Mouse (Mus musculus) liver, embryonic 12.5 days (tissue): ENCODE measurements around the gene Lin7c. TPM values are rescaled to one million over a fixed set of nuclear protein-coding genes. Genes with fewer than 3 reads are reported as not detected.
A peak's percentile ranks its signal among the peaks of the same experiment; 100 is the strongest.

Experiments
- ATAC-seq: fragments of 200-750 bp; cut with Nextera tagmentation; 2 replicates; pipeline ENCODE4 v1.8.0; 2017; ENCODE audit warnings: moderate number of reproducible peaks, mild to moderate bottlenecking, moderate library complexity
- H3K27ac ChIP-seq: fragments of 300-500 bp; sonication (generic); 2 replicates; pipeline ENCODE4 v1.5.1; 2016; ENCODE audit warnings: mild to moderate bottlenecking
- H3K27me3 ChIP-seq: fragments of 300-500 bp; sonication (generic); replicated peaks from 2 replicates; pipeline ENCODE4 v1.6.1; 2016; ENCODE audit warnings: mild to moderate bottlenecking, moderate library complexity
- H3K36me3 ChIP-seq: fragments of 300-500 bp; sonication (generic); 2 replicates; pipeline ENCODE4 v1.6.1; 2016; ENCODE audit warnings: mild to moderate bottlenecking, moderate library complexity
- H3K4me1 ChIP-seq: fragments of 300-500 bp; sonication (generic); 2 replicates; pipeline ENCODE4 v1.6.1; 2016
- H3K4me2 ChIP-seq: fragments of 300-500 bp; sonication (generic); 2 replicates; pipeline ENCODE4 v1.6.1; 2016; ENCODE audit warnings: mild to moderate bottlenecking, moderate library complexity
- H3K4me3 ChIP-seq: fragments of 300-500 bp; sonication (generic); 2 replicates; pipeline ENCODE4 v1.5.1; 2016; ENCODE audit warnings: mild to moderate bottlenecking, moderate library complexity
- H3K9ac ChIP-seq: fragments of 300-500 bp; sonication (generic); 2 replicates; pipeline ENCODE4 v1.6.1; 2016; ENCODE audit warnings: mild to moderate bottlenecking, moderate library complexity
- H3K9me3 ChIP-seq: fragments of 300-500 bp; sonication (generic); replicated peaks from 2 replicates; pipeline ENCODE4 v1.6.1; 2016; ENCODE audit warnings: mild to moderate bottlenecking, moderate library complexity
- WGBS: fragments of 180-500 bp; shearing (Covaris S2); methylation state at CpG from one replicate; pipeline ENCODE4 v1.1.7; 2016; ENCODE audit not compliant: insufficient replicate concordance; 5-methylcytosine and 5-hydroxymethylcytosine counted together
- polyA plus RNA-seq: library from polyadenylated mRNA; unstranded; fragments of >200 nt; fragmentation: Nextera tagmentation; extraction: Ambion mirVana; gene quantifications from 2 replicates; pipeline ENCODE4 v1.2.1, GENCODE M21; 2016

Lin7c gene
- polyA plus RNA-seq, 1 experiment from 2014 or later: 31.6 TPM

DNA sequence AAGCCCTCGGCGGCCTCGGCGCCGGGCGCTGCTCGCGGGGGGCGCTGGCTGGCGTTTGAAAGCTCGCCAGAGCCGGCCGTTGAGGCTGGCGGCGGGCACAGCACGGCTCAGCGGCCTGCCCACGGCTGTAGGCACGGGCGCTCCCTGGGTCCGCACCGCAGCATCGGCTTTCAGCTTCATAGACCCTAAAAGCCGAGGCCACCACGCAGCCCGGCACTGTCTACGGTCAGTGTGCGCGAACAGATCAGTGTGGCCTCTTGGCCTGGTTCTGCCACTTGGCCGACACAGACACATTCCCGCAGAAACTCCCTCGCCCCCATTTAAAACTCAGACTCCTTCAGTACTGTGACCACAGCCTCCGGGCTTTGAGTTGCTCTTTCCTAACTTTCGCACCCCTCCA lies 378 bp downstream of the Lin7c start:
- under 1% methylated on average over 34 of the region's 34 CpGs for WGBS
- Histone ChIP-seq H3K36me3 (peaks cover 20% of the 10 kb centered on the region), H3K4me2 (peak overlapping the region; percentile 85), H3K27ac (peak overlapping the region; percentile 87), H3K27me3 (peaks cover 3% of the 10 kb centered on the region; the same call in 1 of the 2 replicates), H3K9me3 (no peaks in the 10 kb centered on the region), H3K4me1 (peaks cover 25% of the 10 kb centered on the region), H3K9ac (peak overlapping the region; percentile 96), H3K4me3 (peak overlapping the region; percentile 98)
- peak; percentile 77 for ATAC-seq

DNA sequence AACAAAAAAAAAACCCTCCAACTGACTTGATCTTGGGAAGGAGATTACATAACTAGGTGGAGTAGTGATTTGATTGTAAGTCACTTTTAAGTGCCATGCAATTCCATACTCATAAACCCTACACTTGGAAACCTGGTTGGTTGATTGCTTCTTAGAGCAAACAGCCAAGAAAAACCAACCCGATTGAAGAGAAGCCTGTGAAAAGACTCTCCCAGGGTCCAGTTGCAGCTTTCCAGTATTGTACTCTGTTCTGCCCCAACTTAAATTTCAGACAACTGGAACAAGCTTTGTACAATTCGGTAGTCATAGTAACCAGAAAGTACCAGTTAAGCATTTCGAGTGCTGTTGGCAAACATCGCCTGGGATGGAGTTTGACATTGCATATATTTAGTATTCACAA lies 818 bp downstream of the Lin7c start:
- no peaks in the 10 kb centered on the region for H3K9me3 ChIP-seq
- ATAC-seq: no peak
- WGBS: 31% methylated on average over 4 of the region's 4 CpGs
- peak overlapping the region; percentile 85 for H3K4me2 ChIP-seq
- H3K36me3 ChIP-seq: peaks cover 24% of the 10 kb centered on the region
- H3K4me3 ChIP-seq: peak overlapping the region; percentile 98
- peak overlapping the region; percentile 87 for H3K27ac ChIP-seq
- H3K9ac ChIP-seq: peak overlapping the region; percentile 96
- H3K27me3 ChIP-seq: peaks cover 2% of the 10 kb centered on the region; the same call in 1 of the 2 replicates
- peaks cover 25% of the 10 kb centered on the region for H3K4me1 ChIP-seq

DNA sequence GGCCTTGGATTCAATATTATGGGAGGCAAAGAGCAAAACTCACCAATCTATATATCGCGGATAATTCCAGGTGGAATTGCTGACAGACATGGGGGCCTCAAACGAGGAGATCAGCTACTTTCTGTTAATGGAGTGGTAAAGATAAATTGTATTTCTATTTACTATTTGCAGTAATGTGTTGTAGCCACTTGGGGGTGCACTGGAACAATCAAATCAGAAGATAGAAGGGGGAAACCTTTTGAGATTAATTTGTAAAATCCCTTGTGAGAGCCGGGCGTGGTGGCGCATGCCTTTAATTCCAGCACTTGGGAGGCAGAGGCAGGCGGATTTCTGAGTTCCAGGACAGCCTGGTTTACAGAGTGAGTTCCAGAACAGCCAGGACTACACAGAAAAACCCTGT lies 5.7 kb downstream of the Lin7c start:
- no peaks in the 10 kb centered on the region for H3K9me3 ChIP-seq
- H3K4me3 ChIP-seq: no peak overlapping the region
- H3K27ac ChIP-seq: no peak overlapping the region
- H3K9ac ChIP-seq: no peak overlapping the region
- ATAC-seq: no peak
- H3K27me3 ChIP-seq: no peaks in the 10 kb centered on the region
- peaks cover 67% of the 10 kb centered on the region for H3K36me3 ChIP-seq
- 81% methylated on average over 7 of the region's 7 CpGs for WGBS
- no peak overlapping the region for H3K4me2 ChIP-seq
- H3K4me1 ChIP-seq: peaks cover 22% of the 10 kb centered on the region

DNA sequence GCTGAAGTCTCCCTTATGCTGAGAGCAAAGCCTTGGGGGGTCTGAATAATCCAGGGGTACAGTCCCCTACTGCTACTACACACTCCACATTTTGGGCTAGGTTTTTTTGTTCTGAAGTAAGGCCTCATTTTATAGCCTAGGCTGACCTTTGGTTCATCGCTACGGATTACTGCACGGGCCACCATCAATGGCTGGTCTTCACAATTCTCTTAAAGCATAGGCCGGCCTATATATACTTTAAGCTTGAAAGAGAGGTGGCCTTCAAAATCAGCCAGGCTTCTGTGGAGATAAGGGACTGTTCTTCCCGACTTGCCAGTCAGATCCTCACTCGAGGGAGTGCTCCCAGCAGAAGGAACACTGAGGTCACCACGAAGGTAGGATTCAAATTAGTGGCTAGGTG lies 12.2 kb downstream of the Lin7c start:
- no peaks in the 10 kb centered on the region for H3K4me1 ChIP-seq
- H3K36me3 ChIP-seq: peaks cover 41% of the 10 kb centered on the region
- WGBS: 67% methylated on average over 7 of the region's 7 CpGs
- no peak overlapping the region for H3K9ac ChIP-seq
- no peak overlapping the region for H3K4me3 ChIP-seq
- ATAC-seq: no peak
- no peak overlapping the region for H3K4me2 ChIP-seq
- H3K27ac ChIP-seq: no peak overlapping the region
- no peaks in the 10 kb centered on the region for H3K27me3 ChIP-seq
- H3K9me3 ChIP-seq: no peaks in the 10 kb centered on the region

DNA sequence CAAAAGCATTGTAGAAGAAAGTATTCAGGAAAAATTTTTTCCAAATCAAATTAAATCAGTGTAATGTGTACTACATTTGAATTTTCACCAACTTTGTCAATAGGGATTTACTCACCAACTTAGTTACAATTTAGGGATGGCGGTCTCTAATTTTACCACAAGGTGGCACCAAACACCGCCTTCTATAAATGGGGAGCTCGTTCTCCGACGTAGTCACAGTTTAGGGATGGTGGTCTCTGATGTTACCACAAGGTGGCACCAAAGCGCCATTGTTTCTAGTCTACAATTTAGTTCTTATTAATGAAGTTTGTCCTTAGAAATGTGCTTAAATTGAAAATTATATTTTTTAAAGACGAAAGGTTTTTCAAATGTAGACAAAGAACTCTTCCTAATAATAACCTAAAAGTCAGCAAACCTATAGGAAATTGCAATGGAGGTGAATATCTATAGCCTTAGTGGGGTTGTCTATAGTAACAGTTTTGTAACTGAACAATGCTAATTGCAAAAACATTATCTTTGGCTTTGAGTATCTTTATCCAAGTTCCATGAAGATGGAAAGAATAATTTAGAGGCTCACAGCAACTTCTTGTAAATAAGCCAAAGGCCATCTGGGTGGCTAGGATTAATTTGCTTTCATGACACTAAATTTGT lies 13.6 kb downstream of the Lin7c start:
- H3K27me3 ChIP-seq: no peaks in the 10 kb centered on the region
- H3K4me2 ChIP-seq: no peak overlapping the region
- peaks cover 28% of the 10 kb centered on the region for H3K36me3 ChIP-seq
- H3K4me3 ChIP-seq: no peak overlapping the region
- ATAC-seq: peak; percentile 64
- no peaks in the 10 kb centered on the region for H3K9me3 ChIP-seq
- no peak overlapping the region for H3K27ac ChIP-seq
- under 1% methylated on average over 7 of the region's 7 CpGs for WGBS
- H3K9ac ChIP-seq: no peak overlapping the region
- H3K4me1 ChIP-seq: peaks cover 8% of the 10 kb centered on the region; the same call in 1 of the 2 replicates

DNA sequence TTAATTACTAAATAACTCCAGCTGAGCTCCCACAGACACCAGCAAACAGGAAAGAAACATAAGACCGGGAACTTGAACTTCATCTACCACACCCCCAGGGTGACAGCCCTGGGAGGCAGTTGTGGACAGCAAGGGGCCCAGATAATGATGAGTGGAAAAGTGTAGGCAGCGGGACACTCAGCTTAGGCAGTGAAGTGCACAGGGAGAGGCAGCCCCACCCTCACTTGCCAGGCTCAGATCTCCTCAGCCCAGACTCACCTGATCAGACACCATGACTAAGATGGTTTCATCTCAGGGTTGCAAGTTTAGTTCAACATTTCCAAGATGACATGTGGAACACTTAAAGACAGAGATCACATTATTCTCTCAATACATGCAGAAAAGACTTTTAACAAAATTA lies 18.5 kb downstream of the Lin7c start:
- H3K4me2 ChIP-seq: no peak overlapping the region
- peak; percentile 91 for ATAC-seq
- 29% methylated on average over 2 of the region's 2 CpGs for WGBS
- H3K27ac ChIP-seq: no peak overlapping the region
- no peaks in the 10 kb centered on the region for H3K9me3 ChIP-seq
- no peaks in the 10 kb centered on the region for H3K36me3 ChIP-seq
- H3K4me1 ChIP-seq: peaks cover 23% of the 10 kb centered on the region; the same call in 1 of the 2 replicates
- 0 out of 2 replicates have a peak, but pooled peaks cover 3% of the 10 kb centered on the region for H3K27me3 ChIP-seq
- no peak overlapping the region for H3K4me3 ChIP-seq
- H3K9ac ChIP-seq: no peak overlapping the region

DNA sequence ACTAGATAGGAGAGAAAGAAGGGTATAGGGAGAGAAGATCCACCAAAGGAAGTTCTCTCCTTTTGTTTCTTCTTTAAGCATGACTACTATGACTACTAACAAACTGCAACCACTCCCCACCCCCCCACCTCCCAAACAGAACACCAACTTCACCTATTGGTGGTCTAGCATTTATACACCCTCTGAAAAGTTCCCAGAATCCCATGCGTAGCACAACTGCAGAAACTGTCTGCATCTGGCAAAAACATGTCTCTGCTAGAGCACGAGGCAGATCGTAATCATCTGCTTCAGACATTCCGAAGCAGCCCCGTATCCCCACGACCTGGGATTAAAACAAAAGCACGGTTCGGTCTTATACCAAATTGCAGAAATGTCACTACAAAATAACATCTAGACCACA lies 21.6 kb downstream of the Lin7c start:
- 82% methylated on average over 8 of the region's 8 CpGs for WGBS
- Histone ChIP-seq H3K9me3 (no peaks in the 10 kb centered on the region), H3K36me3 (no peaks in the 10 kb centered on the region), H3K27me3 (0 out of 2 replicates have a peak, but pooled peaks cover 3% of the 10 kb centered on the region), H3K4me3 (no peak overlapping the region), H3K4me1 (peaks cover 29% of the 10 kb centered on the region), H3K4me2 (no peak overlapping the region), H3K9ac (no peak overlapping the region), H3K27ac (no peak overlapping the region)
- no peak for ATAC-seq

DNA sequence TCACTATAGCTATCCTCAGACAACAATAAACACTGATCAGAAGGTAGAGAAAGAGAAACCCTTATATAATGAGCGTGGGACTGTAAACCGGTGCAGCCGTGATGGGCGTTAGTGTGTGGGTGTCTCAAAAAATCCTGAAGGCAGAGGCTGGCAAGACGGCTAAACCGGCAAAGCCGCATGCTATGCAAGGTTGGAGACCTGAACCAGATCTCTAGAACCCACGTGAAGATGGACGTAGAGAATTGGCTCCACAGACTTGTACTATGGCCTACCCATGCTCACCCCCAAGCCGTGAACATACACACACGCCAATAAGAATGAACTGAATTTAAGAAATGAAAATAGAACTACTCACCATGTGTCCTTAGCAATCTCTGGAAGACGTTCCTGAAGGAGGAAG lies 22.1 kb downstream of the Lin7c start:
- 0 out of 2 replicates have a peak, but pooled peaks cover 3% of the 10 kb centered on the region for H3K27me3 ChIP-seq
- H3K36me3 ChIP-seq: no peaks in the 10 kb centered on the region
- no peak overlapping the region for H3K27ac ChIP-seq
- H3K4me1 ChIP-seq: peaks cover 29% of the 10 kb centered on the region
- no peak overlapping the region for H3K9ac ChIP-seq
- H3K4me3 ChIP-seq: no peak overlapping the region
- 68% methylated on average over 12 of the region's 12 CpGs for WGBS
- H3K4me2 ChIP-seq: no peak overlapping the region
- no peak for ATAC-seq
- H3K9me3 ChIP-seq: no peaks in the 10 kb centered on the region

DNA sequence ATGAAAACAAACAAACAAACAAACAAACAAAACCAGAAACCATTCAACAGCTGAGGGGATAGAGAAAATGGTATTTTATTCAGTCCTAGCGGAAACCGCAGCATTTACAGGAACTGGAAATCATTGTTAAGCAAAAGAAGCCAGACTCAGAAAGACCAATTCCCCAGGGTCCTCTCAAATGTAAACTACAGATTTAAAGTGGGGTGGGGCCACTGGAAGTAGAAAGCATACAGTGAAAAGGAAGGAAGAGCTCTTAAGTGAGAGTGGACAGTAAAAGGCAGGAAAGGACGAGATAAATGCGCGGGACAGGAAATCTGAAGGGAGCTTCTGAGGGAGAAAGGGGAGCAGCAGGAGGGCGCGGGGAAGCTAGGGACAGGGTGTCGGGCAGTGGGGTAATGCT lies 22.6 kb downstream of the Lin7c start:
- Histone ChIP-seq H3K9ac (no peak overlapping the region), H3K36me3 (no peaks in the 10 kb centered on the region), H3K9me3 (no peaks in the 10 kb centered on the region), H3K27ac (no peak overlapping the region), H3K4me2 (0 out of 2 replicates have a peak overlapping the region, but pooled peaks have one; percentile 8), H3K4me1 (peaks cover 30% of the 10 kb centered on the region), H3K27me3 (0 out of 2 replicates have a peak, but pooled peaks cover 3% of the 10 kb centered on the region), H3K4me3 (no peak overlapping the region)
- 39% methylated on average over 8 of the region's 8 CpGs for WGBS
- ATAC-seq: no peak

DNA sequence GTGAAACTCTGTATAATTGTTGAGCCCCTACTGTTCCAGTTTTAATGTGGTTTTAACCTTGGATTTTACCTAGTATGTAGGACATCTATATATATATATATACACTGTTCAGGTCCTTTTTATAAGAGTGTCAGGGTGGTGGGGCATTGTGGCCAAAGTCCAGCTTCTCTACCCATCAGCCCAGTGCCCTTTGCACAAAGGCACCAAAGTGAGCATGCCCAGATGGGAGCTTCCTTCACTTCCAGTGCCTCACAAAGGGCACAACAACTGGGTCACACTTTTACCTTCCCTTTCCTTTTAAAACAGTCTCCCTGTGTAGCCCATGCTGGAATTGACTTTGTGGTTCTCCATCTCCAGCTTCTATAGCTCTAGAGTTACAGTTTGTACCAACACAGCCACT lies 23.9 kb downstream of the Lin7c start:
- Histone ChIP-seq H3K4me1 (peaks cover 34% of the 10 kb centered on the region), H3K27ac (no peak overlapping the region), H3K4me3 (no peak overlapping the region), H3K9me3 (no peaks in the 10 kb centered on the region), H3K36me3 (no peaks in the 10 kb centered on the region), H3K9ac (no peak overlapping the region), H3K27me3 (0 out of 2 replicates have a peak, but pooled peaks cover 3% of the 10 kb centered on the region), H3K4me2 (no peak overlapping the region)
- ATAC-seq: no peak

DNA sequence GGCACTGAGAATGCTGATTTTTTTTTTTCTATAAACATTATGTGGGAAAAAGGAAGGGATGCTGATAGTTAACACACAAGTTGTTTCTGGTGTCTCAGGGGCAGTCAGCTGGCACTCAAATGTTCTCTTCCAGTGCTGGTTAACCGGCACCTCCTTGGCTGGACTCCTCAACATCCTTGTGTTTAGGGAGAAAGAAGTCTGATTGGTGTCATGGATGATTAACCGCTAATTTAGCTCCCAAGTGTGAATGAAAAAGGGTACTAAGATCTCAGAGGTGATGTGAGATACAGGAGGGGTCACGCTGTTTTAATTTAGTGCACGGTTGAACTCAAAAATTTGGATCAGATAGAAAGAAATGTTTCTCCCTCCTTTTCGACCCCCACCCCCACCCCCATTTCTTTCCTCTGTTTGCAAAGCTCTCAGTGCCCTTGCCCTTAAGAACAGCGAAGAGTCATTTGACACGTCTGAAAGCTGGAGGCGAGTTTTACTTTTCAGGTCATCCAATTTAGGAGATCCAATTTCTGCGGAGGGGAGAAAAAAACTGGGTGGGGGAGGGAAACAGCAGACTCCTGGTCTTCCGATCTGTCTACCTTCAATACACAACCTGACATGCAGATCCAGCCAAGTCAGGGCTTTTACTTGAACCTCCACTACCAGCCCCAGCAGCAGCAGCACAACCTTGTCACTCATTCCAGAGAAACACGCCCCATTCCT lies 26.3 kb downstream of the Lin7c start:
- WGBS: 7% methylated on average over 11 of the region's 11 CpGs
- 0 out of 2 replicates have a peak, but pooled peaks cover 3% of the 10 kb centered on the region for H3K27me3 ChIP-seq
- H3K4me3 ChIP-seq: peak overlapping the region; percentile 86
- no peaks in the 10 kb centered on the region for H3K9me3 ChIP-seq
- H3K9ac ChIP-seq: peak overlapping the region; percentile 50; the same call in 1 of the 2 replicates
- H3K36me3 ChIP-seq: no peaks in the 10 kb centered on the region
- peak overlapping the region; percentile 98 for H3K4me2 ChIP-seq
- H3K4me1 ChIP-seq: peaks cover 54% of the 10 kb centered on the region
- peak overlapping the region; percentile 97; the same call in 1 of the 2 replicates for H3K27ac ChIP-seq
- ATAC-seq: no peak; the same call in 1 of the 2 replicates
